Mouse (Mus musculus): ENCODE results near the gene Dpy19l3.
A peak's percentile ranks its signal among the peaks of the same experiment; 100 is the strongest.

The Dpy19l3 gene

DNA sequence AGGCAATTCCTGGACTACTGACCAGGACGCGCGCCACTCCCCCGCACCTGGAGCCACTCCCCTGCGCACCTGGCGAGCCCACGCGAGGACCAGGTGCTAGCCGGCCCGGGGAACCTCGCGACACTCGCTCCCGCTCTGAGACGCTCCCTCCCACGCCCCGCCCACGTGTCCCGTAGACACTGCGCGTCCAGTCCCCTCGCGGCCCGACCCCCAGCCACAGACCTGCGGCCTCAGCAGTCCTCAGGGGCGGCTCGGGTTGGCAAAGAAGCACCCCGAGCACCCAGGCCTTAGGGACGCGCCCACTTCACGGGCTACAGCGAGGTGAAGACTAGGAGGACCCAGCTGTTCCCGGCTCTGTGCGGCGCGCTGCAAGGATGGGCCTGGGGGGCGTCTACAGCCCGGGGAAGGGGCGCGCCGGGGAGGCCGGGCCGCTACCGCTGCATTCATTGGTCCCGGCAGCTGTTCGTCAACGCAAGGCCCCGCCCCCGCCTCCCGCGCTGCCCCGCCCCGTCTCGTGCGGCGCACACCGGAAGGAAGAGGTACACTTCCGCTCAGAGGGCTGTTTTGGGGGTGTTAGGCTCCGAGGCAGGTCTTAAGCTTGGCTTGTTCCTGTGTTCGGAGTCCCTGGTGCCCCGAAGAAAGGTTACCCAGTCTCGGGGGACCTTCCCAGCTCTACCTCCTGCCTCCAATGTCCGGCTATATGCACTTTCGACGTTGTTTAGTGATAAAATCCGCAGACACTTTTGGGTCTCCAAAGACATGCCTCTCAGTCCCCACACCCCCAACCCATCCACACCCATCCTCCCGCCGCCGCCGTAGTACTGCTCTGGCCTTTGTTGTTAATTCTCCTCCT, at the start of gene Dpy19l3:
Gene Dpy19l3, minus strand, starts transcription at position 422 of the 853 bp plus-strand sequence.
- peak; percentile 93 for DNase-seq

DNA sequence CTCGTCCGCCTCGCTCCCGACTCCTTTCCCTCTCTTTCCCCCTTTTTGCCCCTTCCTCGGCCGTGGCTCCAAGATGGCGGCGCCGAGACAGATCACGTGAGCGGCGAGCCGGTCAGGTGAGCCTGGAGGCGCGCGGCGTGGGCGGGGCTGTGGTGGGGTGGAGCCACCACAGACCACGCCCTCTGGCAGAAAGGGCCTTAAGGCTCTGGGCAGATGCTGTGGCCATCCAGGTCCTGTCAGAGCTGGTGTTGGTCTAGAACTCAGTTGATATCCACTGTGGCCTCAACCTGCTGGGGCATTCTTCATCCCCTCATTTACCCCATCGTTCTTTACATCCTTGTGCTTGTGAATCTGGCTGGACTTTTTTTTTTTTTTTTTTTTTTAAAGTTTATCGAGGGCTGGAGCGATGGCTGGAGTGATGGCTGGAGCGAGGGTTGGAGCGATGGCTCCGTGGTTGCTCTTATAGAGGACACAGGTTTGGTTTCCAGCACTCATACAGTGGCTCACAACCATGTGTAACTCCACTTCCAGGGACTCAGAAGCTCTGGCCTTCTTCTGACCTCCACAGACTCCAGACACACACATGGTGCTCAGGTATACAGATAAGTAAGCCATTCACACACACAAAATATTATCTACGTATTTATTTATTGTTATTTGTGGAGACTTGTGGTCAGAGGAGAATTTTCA, 48.8 kb upstream of the Dpy19l3 start, which contains the start of gene Zfp507:
Gene Zfp507, minus strand, starts transcription at position 98 of the 690 bp plus-strand sequence.
- DNase-seq, result peak; percentile 92

DNA sequence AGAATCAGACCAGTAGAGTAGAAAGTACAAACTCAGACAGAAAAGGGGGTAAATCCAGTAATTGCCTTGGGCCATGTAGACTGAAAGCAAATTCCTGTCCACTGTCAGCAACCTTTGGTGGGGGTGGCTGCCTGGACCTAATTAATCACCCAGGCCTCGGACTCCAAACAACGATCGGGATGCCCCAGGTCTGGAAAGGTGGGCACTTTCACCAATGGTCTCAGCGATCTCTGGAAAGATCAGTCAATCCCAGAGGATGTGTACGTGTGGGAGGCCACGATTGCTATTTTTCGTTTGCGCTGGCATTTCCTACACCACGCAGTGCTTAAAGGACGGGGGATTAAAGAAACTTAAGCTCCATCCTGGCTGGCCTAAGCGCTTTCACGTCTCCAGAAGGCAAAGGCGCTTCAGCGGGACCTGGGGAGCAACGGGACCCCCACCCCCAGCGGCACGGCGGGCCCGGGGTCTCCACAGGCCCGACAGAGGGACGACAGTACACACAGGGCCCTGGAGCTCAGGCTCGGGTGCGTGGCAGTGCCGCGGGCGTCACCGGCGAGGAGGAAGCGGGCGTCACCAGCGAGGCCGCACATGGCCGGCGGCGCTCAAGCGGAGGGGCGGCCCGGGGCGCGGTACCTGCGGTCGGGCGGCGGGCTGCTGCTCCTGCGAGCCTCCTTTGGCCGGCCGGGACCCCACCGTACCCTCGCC, 48.1 kb upstream of the Dpy19l3 start:
- DNase-seq, result no peak

DNA sequence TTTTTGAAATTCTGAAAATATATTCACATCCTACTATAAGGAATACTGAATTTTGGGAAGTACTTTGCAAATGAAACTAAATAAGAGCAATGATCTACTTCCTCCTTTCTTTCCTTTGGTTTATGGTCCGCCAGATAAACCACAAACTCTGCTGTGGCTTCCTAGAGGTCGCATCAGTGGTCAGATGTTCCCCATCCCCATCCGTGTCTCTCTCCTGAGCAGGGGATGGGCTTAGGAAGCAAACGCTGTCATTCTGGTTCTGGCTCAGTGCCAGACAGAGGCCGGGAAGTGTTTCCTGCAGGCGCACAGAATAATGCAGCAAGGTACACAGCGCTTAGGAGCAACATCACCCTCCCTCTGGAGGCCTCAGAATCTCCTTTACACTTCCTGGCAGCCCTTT, 41.9 kb upstream of the Dpy19l3 start:
- no peak for DNase-seq

DNA sequence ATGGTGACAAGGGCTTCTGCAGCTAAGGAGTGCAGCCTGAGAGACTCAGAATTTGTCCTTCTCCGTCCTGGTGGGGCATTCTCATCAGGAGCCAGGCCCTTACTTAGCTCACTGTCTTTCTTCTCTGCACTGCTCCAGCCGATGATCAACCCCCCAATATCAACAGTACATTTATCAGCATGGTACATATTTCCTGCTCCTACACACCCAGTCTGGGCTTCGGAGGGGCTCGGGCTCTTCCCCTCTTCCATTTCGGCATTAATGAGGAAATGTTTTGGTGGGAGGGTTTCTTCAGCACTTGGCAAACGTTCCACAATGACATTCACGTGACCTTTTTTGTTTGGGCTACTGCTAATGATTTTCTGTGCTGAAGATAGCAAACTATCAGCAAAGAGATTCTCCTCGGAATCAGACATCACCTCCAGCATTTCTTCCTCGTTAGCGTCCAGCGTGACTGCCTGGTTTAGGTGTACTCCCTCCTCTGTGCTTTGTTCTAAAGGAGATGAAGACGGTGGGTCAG, 40.0 kb upstream of the Dpy19l3 start:
- DNase-seq, result no peak

DNA sequence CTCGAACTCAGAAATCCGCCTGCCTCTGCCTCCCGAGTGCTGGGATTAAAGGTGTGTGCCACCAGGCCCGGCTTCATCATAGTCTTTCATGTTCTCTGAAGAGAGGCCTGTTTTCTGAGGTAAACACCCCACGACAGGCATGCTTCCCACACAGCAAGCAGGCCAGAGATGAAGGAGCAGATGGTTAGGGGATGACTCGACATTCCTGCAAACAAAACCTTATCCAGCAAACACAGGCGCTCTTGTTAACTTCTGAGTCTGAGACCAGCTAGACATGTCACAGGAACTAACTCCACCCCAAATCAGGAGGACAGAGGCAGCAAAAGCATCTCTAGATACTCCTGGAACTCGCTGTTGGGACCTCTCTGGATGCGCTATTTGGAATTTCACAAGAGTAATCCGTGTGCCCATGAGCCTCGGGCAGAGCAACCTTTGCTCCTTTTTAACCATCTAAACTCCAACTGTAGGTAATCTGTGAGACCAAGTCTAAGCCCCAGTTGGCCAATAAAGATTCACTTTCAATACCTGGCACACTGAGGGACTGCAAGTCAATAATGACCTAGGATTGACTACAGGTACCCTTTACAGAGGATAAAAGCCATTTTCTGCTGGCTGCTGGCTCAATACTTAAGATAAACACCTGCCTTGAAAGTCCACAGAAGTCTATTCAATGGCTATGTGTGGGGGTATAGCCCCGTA, 38.0 kb upstream of the Dpy19l3 start:
- DNase-seq, result no peak

DNA sequence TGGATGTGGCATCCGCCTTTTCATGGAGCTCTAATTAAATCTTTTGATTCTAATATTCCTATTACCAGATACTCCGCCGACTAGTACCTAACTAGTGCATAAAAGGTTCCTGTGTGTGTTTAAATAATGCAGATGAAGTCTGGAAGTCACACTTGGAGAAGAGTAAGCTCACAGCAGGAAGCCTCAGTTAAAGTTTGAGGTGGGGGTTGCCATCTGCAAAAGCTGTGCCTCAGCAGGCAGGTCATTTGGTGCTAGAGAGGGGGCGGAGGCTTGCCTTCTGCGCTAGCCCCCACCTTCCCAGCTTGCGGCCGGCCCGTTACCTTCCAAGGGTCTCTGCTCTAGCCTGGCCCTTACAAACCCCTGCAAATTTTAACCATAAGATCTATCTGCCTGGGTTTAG, 36.7 kb upstream of the Dpy19l3 start:
- no peak for DNase-seq

DNA sequence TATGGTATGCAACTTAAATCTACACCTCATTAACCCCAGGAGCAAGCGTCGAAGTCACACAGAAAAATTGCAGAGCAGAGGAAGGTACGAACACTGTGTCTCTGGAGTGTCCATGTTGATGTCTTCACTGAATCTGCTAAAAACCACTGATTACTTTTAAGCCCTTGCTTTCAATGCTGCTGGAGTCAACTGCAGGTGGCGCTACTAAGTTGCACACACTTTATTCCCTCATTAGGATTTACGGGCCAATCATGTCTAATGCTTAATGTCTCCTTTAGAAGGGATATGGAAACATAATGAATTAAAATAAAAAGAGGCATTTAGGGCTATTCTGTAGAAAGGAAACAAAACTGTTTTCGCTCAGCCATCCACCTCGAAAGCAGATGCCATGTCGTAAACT, 35.9 kb upstream of the Dpy19l3 start:
- DNase-seq, result peak; percentile 52

DNA sequence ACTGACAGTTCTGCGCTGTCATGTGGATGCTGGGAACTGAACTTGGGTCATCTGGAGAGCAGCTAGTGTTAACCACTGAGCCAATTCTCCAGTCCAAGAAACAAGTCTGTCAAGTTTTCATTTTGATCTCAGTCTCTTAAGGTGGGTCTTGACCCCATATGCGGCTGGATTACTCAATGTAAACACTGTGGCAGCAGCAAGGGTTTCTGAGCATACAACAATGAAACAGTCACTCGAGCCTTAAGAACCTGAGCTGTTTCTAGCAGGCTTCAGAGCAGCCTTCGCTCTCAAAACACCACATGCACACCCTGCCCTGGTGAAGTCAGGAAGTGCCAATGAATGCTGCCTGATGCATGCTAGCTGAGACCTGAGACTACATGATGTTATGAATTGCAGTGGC, 31.3 kb upstream of the Dpy19l3 start:
- no peak for DNase-seq

DNA sequence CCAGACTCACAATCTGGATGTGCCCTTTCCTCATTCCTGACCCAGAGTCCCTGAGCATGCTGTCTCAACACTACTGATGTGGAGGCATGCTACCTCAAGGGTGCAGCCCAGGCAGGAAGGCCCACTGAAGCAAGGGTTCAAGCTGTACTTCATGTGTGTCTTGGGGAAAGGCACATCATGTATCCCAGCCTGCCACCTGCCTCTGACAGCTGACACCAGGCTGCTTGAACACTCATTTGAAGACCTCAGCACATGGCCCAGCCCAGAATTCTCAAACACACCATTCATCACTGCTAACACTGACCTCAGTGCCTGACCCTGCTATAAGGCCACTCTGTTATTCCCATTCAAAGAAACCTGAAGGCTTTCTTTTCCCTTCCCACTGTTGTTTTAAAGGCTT, 28.0 kb upstream of the Dpy19l3 start:
- no peak for DNase-seq

DNA sequence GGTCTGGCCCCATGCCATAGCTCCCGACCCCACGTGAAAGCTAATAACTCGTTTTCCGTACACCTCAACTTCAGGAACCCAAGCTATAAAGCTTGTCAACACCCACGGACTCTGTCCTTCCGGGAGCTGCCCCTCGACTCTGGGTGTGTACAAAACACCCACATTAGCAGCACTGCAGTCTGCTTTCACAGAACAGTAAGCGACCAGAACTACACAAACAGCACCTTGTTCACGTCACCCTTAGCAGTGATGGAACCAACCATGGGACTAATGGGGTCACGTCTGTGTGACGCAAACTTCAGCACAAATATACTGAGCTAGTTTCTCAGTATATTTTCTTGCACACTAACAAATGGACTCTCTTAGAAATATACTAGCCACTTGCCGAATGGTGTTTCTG, 19.9 kb upstream of the Dpy19l3 start:
- DNase-seq, result no peak

DNA sequence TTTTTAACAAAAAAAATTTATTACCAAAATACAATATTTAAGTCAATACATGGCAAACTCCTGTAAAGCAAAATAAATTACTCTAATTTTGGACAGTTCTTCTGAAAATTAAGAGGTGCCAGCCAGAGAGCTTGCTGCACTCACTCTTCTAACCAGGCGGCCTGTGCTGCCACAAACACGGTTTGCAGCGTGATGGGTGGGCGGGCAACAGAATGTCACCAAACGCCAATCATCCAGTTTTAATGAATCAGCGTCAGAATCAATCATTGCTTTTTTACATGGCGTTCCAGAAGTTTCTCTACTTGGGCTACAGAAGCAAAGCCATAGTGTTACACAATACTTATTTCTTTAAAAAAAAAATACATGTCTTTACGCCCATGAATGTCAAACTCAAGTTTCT, 18.1 kb upstream of the Dpy19l3 start:
- DNase-seq, result no peak

DNA sequence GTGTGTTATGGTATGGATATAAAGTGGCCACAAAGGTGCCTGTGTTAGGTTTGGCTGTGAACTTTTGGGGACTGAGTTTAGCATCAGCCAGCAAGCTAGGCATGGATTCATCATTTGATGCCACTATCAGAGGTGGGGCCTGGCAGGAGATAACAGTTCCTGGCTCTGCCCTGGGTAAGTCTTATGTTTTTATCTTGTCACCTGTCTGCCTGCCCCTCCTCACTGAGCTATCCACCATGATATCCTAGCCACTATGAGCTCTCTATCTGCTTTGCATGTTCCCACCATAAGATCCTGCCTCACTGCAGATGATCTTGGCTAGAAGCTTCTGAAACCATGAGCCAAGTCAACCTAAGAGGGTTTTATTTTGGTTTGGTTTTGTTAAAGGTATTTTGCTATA, 16.9 kb upstream of the Dpy19l3 start:
- no peak for DNase-seq

DNA sequence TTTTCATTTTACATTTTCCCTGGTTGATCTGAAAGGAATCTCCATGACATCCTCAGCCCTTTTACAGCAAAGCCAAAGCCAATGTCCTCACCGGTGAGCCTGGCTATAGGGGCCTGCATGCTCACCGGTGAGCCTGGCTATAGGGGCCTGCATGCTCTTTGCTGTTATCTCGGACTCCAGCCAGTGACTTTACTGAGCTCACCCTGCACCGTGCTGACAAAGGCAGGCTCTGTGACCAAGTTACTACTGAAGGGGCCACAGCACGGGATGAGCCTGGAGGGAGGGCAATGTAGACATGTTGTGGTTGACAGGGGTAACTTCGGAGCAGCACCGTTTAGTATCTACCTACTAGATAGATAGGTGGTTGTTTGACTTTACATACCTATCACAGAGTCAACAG, 15.9 kb upstream of the Dpy19l3 start:
- DNase-seq, result no peak

DNA sequence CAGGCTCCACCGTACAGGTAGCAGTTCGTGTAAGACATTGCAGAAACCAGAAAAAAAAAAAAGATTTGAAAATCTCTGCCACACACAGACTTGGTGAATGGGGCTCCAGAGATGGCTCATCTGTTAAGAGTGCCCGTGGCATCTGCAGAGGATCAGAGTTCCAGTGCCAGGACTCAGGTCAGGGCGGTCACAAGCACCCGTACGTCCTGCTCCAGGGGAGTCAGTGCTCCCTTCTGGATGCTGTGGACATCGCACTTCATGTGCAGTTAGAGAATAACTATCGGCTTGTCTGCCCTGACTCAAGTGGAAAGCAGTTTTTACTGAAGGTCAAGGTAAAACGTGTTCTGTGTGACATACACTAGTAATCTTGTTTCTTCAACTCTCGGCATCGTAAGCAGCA, 10.2 kb upstream of the Dpy19l3 start:
- no peak for DNase-seq

DNA sequence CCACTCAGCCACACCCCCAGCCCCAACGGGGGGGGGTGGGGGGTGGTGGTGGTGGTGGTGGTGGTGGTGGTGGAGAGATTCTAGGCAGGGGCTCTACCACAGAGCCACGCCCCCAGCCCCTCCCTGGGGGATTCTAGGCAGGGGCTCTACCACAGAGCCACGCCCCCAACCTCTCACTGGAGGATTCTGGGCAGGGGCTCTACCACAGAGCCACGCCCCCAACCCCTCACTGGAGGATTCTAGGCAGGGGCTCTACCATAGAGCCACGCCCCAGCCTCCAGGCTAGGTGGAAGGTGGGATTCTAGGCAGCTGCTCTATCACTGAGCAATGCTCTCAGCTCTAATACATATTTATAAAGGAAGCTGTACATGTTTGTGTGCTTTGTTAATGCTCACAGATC, 7.5 kb upstream of the Dpy19l3 start:
- DNase-seq, result no peak

DNA sequence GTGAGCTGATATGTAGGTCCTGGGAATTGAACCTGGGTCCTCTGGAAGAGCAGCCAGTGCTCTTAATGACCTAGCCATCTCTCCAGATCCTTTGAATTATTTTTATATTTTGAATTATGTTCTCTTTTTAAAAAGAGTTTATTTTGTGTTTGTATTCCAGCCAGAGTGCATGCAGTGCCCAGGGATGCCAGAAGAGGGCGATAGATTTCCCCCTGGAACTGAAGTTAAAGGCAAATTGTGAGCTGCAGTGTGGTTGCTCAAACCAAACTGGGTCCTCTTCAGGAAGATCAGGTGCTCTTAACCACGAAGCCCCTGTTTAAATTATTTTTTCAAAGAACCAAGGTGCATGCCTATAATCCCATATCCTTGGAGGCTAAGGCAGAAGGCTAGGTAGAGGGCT, 5.3 kb upstream of the Dpy19l3 start:
- peak; percentile 56 for DNase-seq

DNA sequence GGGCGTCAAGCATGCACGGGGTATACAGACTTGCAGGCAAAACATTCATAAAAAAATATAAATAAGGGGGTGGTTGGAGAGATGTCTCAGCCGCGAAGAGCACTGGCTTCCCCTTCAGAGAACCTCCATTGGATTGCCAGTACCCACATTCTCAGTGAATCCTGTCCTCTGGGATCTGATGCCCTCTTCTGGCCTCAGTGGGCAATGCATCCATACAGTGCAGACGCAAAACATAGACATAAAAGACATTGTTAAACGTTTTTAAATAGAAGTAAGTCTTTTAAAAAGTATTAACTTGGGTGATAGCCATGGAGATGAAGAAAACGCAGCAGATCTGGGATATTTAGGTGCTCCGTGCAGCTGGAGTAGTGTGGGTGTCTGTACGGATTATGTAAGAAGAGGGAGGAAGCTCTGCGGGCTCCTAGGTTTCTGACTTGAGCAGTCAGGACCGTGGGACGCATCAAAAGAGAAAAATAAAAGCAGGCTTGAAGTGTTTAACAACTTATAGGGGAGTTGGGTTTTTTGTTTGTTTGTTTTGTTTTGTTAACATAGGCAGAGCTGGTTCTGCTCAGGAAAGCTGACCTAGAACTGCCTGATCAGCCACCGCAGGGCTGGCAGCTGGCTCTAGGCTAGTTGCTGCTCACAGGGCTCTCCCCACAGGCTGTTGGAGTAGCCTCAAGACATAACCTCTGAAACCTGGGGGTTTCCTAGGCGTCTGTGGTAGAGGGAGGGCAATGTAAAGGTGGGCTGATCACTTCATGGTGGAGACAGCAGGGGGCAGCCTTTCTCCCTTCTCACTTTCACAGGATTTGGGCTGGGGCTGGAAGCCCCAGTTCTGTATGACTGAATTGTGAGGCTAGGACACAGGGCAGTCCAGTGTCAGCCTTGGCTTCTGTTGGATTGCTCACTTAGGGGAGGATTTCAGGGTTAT, 2.5 kb upstream of the Dpy19l3 start:
- DNase-seq, result no peak

DNA sequence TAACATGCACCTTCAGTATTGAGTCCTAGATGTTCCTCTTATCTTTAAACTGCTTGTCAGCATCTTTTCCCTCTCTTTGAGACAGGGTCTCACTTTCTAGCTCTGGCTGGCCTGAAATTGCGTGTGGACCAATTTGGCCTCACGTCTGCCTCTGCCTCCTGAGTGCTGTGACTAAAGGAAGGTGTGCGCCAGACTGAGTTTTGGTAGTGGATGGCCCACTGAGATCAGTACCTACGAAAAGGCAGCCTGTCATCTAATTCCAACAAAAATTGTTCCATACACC, 573 bp upstream of the Dpy19l3 start:
- no peak for DNase-seq

DNA sequence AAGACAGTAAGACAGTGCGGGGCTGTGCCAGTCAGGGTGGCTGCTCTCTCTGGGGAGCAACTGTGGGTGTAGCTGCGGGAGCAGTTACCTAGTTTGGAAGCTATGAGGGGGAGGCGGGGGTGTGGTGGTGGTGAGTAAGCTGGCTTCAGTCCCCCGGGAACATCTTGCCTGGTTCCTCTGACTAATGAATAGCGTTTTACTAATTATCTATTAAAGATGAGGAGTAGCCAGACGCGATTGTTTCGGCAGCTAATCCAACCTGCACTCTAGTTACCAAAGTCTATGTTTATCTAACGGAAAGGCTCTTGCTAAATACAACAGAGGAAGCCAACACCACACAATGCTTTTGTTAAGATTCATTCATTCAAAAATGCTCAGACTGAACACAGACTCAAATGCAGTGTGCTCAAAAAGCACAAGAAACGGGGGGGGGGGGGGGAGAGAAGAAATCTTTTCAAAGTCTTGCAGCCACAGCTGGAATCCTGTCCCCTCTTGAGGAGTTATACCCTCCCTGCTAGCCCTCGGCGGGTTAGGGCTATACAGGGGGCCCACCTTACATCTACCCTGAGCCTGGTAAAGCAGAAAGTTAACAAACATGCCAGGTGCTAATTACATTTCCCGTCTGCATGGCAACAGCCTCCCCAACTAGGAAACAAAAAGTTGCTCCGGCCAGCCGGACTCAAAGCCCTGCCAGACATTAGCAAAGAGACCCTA, 778 bp downstream of the Dpy19l3 start:
- DNase-seq, result no peak

DNA sequence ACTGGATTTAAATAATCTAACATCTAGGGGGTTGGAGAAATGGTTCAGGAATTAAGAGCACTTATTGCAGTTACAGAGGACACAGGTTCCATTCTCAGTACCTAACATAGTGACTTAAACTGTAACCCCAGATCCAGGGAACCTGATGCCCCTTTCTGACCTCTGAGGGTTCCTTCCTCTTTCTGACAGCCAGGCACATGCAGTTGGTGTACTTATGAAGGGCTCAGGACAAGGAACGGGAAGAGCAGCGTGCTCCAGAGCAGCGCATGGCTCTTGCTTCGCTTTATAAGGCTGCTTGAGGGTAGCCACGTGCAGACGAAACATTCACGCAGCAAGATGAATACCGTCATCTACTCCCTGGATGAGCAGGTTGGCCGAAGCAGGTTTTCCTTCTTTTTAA, 3.4 kb downstream of the Dpy19l3 start:
- no peak for DNase-seq

Data from right cerebral cortex, postnatal 4 days (tissue).